Mouse (Mus musculus) forebrain, embryonic 13.5 days (tissue): ENCODE data around the gene Snca. TPM values are rescaled to one million over a fixed set of nuclear protein-coding genes. Genes with fewer than 3 reads are reported as not detected.
A peak's percentile ranks its signal among the peaks of the same experiment; 100 is the strongest.

Source experiments
- ATAC-seq: fragments of 200-750 bp; cut with Nextera tagmentation; 2 replicates; pipeline ENCODE4 v1.8.0; 2017
- H3K27ac ChIP-seq: fragments of 300-500 bp; sonication (generic); 2 replicates; pipeline ENCODE4 v1.5.1; 2015; ENCODE audit warnings: inconsistent platforms, mild to moderate bottlenecking, moderate library complexity
- H3K27me3 ChIP-seq: fragments of 300-500 bp; sonication (generic); 2 replicates; pipeline ENCODE4 v1.6.1; 2015; ENCODE audit warnings: mild to moderate bottlenecking, inconsistent platforms
- H3K36me3 ChIP-seq: fragments of 300-500 bp; sonication (generic); 2 replicates; pipeline ENCODE4 v1.6.1; 2015; ENCODE audit warnings: mild to moderate bottlenecking, inconsistent platforms; ENCODE audit not compliant: poor library complexity, severe bottlenecking
- H3K4me1 ChIP-seq: fragments of 300-500 bp; sonication (generic); 2 replicates; pipeline ENCODE4 v1.6.1; 2015; ENCODE audit warnings: inconsistent platforms
- H3K4me2 ChIP-seq: fragments of 300-500 bp; sonication (generic); 2 replicates; pipeline ENCODE4 v1.6.1; 2015; ENCODE audit warnings: inconsistent platforms, mild to moderate bottlenecking, moderate library complexity
- H3K4me3 ChIP-seq: fragments of 300-500 bp; sonication (generic); 2 replicates; pipeline ENCODE4 v1.5.1; 2015; ENCODE audit warnings: mild to moderate bottlenecking, inconsistent platforms
- H3K9ac ChIP-seq: fragments of 300-500 bp; sonication (generic); 2 replicates; pipeline ENCODE4 v1.6.1; 2015; ENCODE audit warnings: mild to moderate bottlenecking, inconsistent platforms
- H3K9me3 ChIP-seq: fragments of 300-500 bp; sonication (generic); replicated peaks from 2 replicates; pipeline ENCODE4 v1.6.1; 2016; ENCODE audit warnings: inconsistent platforms
- WGBS: fragments of 180-500 bp; shearing (Covaris S2); methylation state at CpG from one replicate; pipeline ENCODE4 v1.1.7; 2015; 5-methylcytosine and 5-hydroxymethylcytosine counted together
- polyA plus RNA-seq: library from polyadenylated mRNA; unstranded; fragments of >200 nt; fragmentation: Nextera tagmentation; extraction: Ambion mirVana; gene quantifications from 2 replicates; pipeline ENCODE4 v1.2.1, GENCODE M21; 2015

Snca gene
- polyA plus RNA-seq, 1 experiment from 2014 or later, result 54.7 TPM

DNA sequence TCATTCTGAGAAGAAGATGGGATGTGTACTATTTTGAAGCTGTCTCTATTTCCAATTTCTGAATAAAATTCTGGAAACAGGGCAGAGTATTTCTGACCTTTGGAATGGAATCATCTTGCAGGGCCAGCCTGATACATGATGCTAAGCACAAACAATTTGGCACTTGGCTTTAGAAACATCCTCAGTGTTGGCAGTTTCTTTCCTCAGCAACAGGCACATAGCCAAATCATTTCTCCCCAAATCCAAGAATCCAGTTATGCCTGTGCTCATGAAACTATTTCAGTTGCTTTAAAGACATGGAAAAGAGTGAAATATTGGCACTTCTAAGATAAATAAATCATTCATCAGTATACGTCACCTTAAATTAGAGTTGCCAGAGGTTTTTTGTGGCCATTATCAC is 57.8 kb downstream of the Snca start:
- Histone ChIP-seq H3K36me3 (no peaks in the 10 kb centered on the region), H3K9ac (no peak overlapping the region), H3K4me3 (no peak overlapping the region), H3K4me2 (no peak overlapping the region), H3K27ac (no peak overlapping the region), H3K4me1 (no peaks in the 10 kb centered on the region), H3K27me3 (no peaks in the 10 kb centered on the region), H3K9me3 (no peaks in the 10 kb centered on the region)
- no peak for ATAC-seq
- WGBS, result 85% methylated on average over 1 of the region's 1 CpGs

DNA sequence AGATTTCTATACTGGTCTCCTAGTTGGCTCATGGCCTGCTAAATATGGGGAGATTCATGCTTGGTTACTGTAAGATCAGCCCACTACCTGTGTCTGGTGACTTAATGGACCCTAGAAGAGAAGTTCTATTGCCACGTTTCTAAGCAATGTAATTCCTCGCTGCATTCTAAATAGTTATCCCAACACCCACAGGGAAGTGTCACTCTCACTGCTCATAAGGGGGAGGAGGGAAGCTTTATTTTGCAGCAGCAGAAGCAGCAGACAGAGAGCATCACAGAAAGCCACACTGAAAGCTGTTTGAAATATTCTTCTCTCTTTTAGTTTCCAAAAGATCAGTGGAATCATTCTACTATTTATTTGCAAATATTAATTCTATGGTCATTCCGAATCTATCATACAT is 64.0 kb downstream of the Snca start:
- H3K4me2 ChIP-seq, result no peak overlapping the region
- no peaks in the 10 kb centered on the region for H3K36me3 ChIP-seq
- H3K9ac ChIP-seq, result no peak overlapping the region
- no peak overlapping the region for H3K4me3 ChIP-seq
- no peaks in the 10 kb centered on the region for H3K9me3 ChIP-seq
- H3K4me1 ChIP-seq, result no peaks in the 10 kb centered on the region
- H3K27me3 ChIP-seq, result no peaks in the 10 kb centered on the region
- no peak for ATAC-seq
- WGBS, result 77% methylated on average over 3 of the region's 3 CpGs
- H3K27ac ChIP-seq, result no peak overlapping the region

DNA sequence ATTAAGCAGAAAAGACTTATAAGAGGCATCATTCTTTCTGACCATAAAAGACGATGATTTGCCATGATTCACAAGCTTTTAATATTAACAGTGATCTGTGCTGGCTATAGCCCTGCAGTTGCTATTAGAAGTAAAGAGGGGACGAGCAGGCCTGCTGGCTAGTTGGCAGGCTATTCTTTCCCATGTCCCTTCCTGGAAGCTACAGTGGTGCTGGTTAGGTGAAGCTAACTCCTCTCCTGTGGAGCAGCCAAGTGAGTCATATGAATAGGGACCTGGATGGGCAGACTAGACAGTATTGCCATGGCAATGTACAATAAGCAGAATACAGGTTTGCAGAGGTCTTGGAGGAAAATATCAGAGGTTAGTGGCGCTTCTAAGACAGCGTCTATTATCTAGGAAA is 66.8 kb downstream of the Snca start:
- H3K4me1 ChIP-seq, result no peaks in the 10 kb centered on the region
- WGBS, result 92% methylated on average over 4 of the region's 4 CpGs
- H3K9ac ChIP-seq, result no peak overlapping the region
- no peaks in the 10 kb centered on the region for H3K27me3 ChIP-seq
- H3K4me2 ChIP-seq, result no peak overlapping the region
- ATAC-seq, result no peak
- H3K36me3 ChIP-seq, result no peaks in the 10 kb centered on the region
- H3K4me3 ChIP-seq, result no peak overlapping the region
- no peak overlapping the region for H3K27ac ChIP-seq
- no peaks in the 10 kb centered on the region for H3K9me3 ChIP-seq

DNA sequence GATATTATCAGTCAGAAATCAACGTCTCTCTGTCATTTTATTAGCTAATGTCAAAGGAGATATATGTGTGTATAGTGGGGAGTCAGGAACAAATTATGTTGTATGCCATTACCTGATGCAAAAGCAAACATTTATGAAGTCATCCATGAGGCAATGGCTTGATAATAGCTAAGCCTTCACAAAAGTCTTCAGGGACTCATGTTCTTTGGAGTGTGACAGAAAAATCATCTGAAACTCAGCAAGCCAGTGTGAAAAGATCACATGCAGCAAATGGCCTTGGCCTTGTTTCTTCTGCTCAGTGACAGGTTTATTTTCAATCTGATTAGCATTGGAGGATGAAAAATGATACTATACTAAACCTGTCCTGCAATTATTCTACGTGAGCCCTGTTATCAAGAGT is 67.9 kb downstream of the Snca start:
- ATAC-seq, result no peak
- H3K9ac ChIP-seq, result no peak overlapping the region
- H3K27ac ChIP-seq, result no peak overlapping the region
- H3K4me3 ChIP-seq, result no peak overlapping the region
- no peak overlapping the region for H3K4me2 ChIP-seq
- no peaks in the 10 kb centered on the region for H3K27me3 ChIP-seq
- H3K4me1 ChIP-seq, result no peaks in the 10 kb centered on the region
- H3K36me3 ChIP-seq, result no peaks in the 10 kb centered on the region
- 71% methylated on average over 2 of the region's 2 CpGs for WGBS
- H3K9me3 ChIP-seq, result no peaks in the 10 kb centered on the region

DNA sequence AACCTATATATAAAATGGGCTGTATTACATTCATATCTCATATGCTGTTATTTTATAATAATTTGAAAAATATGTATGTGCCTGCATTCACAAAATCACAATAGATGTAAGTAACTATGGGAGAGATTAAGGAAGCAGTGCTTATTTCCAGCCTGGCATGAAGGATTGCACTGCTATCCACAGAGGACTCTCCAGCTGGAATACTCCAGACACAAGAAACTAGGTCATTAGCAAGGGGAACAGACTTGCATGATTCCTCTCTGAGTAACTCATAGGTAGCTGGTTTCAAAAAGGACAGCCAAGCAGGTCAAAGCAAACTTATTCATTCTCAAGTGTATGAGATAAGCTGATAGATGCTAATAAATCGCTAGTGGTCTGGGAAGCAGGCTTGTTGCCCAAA is 74.7 kb downstream of the Snca start:
- no peaks in the 10 kb centered on the region for H3K36me3 ChIP-seq
- ATAC-seq, result no peak
- 88% methylated on average over 1 of the region's 1 CpGs for WGBS
- H3K27me3 ChIP-seq, result no peaks in the 10 kb centered on the region
- H3K4me1 ChIP-seq, result no peaks in the 10 kb centered on the region
- H3K4me3 ChIP-seq, result no peak overlapping the region
- H3K4me2 ChIP-seq, result no peak overlapping the region
- H3K9me3 ChIP-seq, result no peaks in the 10 kb centered on the region
- H3K9ac ChIP-seq, result no peak overlapping the region
- H3K27ac ChIP-seq, result no peak overlapping the region

DNA sequence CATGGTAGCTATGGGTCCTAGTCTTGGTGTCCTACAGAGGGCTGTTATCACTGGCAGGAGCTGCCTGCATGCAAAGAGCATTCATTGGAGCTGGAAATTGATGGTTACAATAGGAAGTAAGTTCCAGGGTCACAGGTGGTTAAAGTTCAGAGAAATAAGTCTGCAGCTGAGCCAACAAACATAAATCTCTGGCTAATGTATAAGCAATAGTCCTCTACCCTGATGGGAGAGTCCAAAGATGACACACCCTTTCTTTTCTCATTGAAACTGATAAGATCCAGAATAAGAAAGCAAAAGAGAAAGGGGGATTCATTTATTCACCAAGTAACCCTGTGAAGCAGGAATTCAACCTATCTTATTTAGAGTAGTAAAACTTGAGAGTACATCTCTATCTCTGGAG is 83.7 kb downstream of the Snca start:
- H3K4me2 ChIP-seq, result no peak overlapping the region
- no peak overlapping the region for H3K4me3 ChIP-seq
- H3K27ac ChIP-seq, result no peak overlapping the region
- no peaks in the 10 kb centered on the region for H3K9me3 ChIP-seq
- 0 out of 2 replicates have a peak, but pooled peaks cover 3% of the 10 kb centered on the region for H3K4me1 ChIP-seq
- H3K36me3 ChIP-seq, result no peaks in the 10 kb centered on the region
- no peak overlapping the region for H3K9ac ChIP-seq
- H3K27me3 ChIP-seq, result no peaks in the 10 kb centered on the region
- ATAC-seq, result no peak

DNA sequence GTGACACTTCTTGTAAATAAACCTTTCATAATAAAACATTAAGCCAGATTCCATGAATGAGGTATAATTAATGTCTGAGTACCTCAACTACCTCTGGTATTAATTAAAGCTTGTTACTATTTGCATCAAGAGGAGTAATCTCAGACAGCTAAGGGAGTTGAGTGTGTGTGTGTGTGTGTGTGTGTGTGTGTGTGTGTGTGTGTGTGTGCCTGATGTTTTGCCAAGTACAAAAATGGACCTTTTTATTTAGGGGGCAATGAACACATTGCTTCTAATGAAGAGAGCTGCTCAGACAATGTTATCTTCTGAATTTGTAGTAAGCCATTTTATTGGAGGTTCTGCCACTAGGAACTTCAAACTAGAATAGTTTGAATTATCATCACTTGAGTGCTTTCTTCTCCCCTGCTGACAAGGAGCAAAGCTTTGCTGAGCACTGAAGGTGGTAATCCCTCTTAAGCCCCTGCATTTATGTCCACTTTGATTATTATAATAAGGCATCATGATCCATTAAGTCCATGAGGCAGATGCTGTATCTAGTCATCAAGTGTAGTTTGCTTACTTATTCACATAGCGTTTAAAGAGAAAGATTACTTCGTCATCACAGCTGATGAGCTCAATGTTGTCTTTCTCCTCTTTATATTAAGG is 88.1 kb downstream of the Snca start:
- no peak overlapping the region for H3K4me2 ChIP-seq
- H3K4me1 ChIP-seq, result 0 out of 2 replicates have a peak, but pooled peaks cover 3% of the 10 kb centered on the region
- ATAC-seq, result no peak
- no peak overlapping the region for H3K9ac ChIP-seq
- no peak overlapping the region for H3K27ac ChIP-seq
- H3K9me3 ChIP-seq, result no peaks in the 10 kb centered on the region
- H3K36me3 ChIP-seq, result no peaks in the 10 kb centered on the region
- 18% methylated on average over 2 of the region's 2 CpGs for WGBS
- no peak overlapping the region for H3K4me3 ChIP-seq
- no peaks in the 10 kb centered on the region for H3K27me3 ChIP-seq

DNA sequence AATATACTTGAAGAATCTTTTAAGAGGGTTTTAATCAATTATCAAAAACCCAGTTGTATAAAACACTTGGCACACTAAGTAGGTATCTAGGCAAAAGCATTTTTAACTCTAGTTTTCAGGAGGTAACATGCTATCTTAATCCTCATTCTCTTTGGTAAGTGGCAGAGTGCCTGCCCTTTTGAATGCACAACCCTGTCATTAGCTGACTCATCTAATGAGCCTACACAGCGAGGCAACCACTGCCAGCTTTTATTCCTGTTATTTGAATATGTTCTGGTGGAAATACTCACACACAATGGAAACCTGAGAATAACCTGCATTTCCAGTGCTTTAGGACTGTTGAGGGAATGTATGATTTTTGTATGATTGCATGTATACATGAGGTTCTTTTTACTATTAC is 89.9 kb downstream of the Snca start:
- Histone ChIP-seq H3K27me3 (no peaks in the 10 kb centered on the region), H3K4me2 (no peak overlapping the region), H3K9me3 (no peaks in the 10 kb centered on the region), H3K4me3 (no peak overlapping the region), H3K4me1 (0 out of 2 replicates have a peak, but pooled peaks cover 3% of the 10 kb centered on the region), H3K36me3 (no peaks in the 10 kb centered on the region), H3K9ac (no peak overlapping the region), H3K27ac (no peak overlapping the region)
- peak; percentile 51; the same call in 1 of the 2 replicates for ATAC-seq
- 10% methylated on average over 1 of the region's 1 CpGs for WGBS

DNA sequence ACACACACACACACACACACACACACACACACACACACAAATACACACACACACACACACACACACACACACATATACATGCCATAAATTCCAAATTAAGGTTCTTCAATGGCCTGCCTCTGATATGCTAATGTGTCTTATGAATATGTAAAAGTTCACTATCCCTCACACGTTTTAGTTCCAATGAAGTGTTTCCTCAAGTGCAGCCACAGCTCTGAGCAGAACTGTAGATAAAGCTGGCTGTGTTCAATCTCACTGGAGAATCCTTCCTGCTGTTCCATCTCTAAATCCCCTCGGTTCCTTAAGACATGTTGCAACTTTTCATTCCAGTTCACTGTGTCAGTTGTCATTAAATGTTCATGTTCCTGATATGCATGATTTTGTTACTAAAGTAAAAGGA is 98.5 kb downstream of the Snca start:
- H3K36me3 ChIP-seq, result no peaks in the 10 kb centered on the region
- H3K9ac ChIP-seq, result no peak overlapping the region
- no peak overlapping the region for H3K4me3 ChIP-seq
- H3K4me2 ChIP-seq, result no peak overlapping the region
- H3K27me3 ChIP-seq, result no peaks in the 10 kb centered on the region
- H3K9me3 ChIP-seq, result no peaks in the 10 kb centered on the region
- WGBS, result 34% methylated on average over 2 of the region's 2 CpGs
- H3K27ac ChIP-seq, result no peak overlapping the region
- no peaks in the 10 kb centered on the region for H3K4me1 ChIP-seq
- no peak for ATAC-seq

DNA sequence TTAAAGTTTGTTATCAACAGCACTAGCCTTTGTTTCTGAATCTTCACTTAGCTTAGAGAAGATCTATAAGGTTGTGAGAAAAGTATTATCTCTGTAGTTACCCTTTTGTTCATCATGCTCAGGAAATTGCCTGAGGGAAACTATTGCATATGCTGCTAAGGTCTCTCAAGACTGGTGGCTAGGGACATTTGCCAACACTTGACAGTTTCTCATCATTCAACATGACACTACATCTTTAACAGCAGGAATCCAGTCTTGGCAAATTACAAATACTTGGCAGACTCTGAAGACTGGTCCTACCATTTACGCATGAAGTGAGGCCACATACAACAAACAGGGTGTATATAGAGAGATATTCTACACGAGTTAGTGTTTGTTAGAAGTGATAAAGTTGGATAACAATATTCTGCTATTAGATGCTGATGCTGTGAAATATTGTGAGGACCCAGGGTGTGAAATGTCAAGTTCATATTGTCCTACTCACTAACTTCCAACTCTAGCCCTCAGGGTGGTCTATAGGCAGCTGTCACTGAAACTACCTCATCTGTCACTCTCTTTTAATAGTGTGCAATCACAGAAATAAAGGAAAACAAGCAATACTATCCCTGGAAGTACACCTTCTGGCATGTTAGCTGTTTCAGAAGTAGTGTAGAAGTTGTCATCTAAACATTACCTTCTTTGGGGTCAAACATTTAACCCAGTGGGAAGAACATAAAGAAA is 105.4 kb downstream of the Snca start:
- no peak for ATAC-seq
- Histone ChIP-seq H3K9ac (no peak overlapping the region), H3K27ac (no peak overlapping the region), H3K27me3 (no peaks in the 10 kb centered on the region), H3K36me3 (no peaks in the 10 kb centered on the region), H3K9me3 (no peaks in the 10 kb centered on the region), H3K4me2 (no peak overlapping the region), H3K4me1 (no peaks in the 10 kb centered on the region), H3K4me3 (no peak overlapping the region)
- WGBS, result 74% methylated on average over 2 of the region's 2 CpGs

DNA sequence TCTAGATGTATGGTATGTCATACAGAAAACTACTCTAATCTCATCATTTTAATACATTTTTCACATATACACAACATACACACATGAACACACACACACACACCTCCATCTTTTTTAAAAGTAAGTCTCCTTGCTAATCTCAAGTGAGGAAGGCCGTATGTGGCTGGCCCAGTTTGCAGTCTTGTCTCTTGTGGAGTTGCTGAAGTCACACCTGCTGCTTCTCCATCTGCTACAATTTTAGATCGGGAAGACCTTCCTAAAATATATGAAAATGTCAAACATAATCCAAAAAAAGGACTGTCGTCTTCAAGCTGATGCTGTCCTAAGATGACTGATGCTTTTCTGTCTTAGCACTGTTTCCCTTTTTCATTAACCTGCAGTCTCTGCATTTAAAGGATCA is 112.1 kb downstream of the Snca start:
- Histone ChIP-seq H3K9me3 (no peaks in the 10 kb centered on the region), H3K27ac (no peak overlapping the region), H3K27me3 (no peaks in the 10 kb centered on the region), H3K4me3 (no peak overlapping the region), H3K9ac (no peak overlapping the region), H3K36me3 (no peaks in the 10 kb centered on the region), H3K4me1 (no peaks in the 10 kb centered on the region), H3K4me2 (no peak overlapping the region)
- ATAC-seq, result no peak
- WGBS, result 88% methylated on average over 3 of the region's 3 CpGs

DNA sequence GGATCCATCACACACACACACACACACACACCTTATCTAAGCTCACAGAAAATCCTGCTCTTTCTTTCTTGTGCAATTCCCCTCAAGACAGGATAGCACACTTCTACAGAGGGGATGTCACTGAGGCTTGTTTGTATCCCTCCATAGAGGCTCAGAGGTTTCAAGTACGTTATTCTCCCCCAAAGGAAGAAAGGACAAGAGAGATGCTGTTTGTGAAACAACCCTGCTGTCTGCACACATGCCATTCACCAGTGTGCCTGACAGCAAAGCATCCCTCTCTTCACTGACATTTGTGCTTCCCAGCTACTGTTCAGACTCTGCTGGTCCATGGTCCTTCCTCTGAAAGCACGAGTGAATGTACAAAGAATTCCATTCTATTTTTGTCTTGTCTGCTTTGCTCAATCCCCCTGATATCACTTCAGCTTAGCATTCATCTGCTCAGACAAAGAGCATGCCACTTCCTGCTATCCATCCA is 119.6 kb downstream of the Snca start:
- Histone ChIP-seq H3K9me3 (no peaks in the 10 kb centered on the region), H3K4me2 (no peak overlapping the region), H3K4me3 (no peak overlapping the region), H3K9ac (0 out of 2 replicates have a peak overlapping the region, but pooled peaks have one; percentile 21), H3K27me3 (no peaks in the 10 kb centered on the region), H3K27ac (peak overlapping the region; percentile 48), H3K4me1 (peaks cover 5% of the 10 kb centered on the region; the same call in 1 of the 2 replicates), H3K36me3 (no peaks in the 10 kb centered on the region)
- WGBS, result 8% methylated on average over 2 of the region's 2 CpGs
- peak; percentile 69; the same call in 1 of the 2 replicates for ATAC-seq
